26 mouse cellular contexts compared by ENCODE assay signal in the genomic region with DNA sequence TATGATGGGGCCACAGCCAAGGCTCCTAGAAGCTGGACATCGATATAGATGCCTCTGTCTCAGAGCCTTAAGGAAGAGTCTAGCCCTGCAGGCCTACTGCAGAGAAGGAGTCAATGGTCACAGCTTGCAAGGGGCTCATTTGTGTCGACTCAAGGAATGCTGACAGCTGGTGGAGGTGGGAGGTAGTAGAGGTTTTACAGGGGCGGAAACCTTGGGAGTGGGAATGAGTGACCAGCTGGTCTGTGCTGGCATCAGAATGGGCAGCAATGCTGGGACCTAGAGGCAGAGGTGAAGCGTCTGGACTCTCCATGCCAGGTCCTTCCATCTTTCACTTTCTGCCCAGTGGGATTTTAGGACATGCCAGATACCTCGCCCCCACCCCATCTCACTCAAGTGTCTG.
"Had no signal": no experiment of that assay in that cellular context is flagged by ENCODE, and none has a peak within 500 bp of the region (broad histone marks: within the 10 kb centered on the region; RNA-seq: fewer than 3 reads in every experiment).

No protein-coding gene starts in this region.

- DNase-seq: gastrocnemius, adult 2 months; gastrocnemius, postnatal 10 days; gastrocnemius, postnatal 25 days; heart, adult 2 months; heart, postnatal 10 days; kidney, adult 11 months; kidney, adult 2 months; kidney, adult 9 months; kidney, postnatal 14 days; kidney, postnatal 36 days; liver; liver, embryonic 13.5 days had no signal

- H3K9me3 ChIP-seq: heart, embryonic 13.5 days; heart, embryonic 15.5 days; hindbrain, embryonic 13.5 days; hindbrain, embryonic 15.5 days; kidney, embryonic 15.5 days; limb, embryonic 10.5 days; limb, embryonic 12.5 days; liver, embryonic 13.5 days; liver, embryonic 15.5 days had no signal

- H3K27me3 ChIP-seq: heart, embryonic 13.5 days; heart, embryonic 15.5 days; hindbrain, embryonic 13.5 days; hindbrain, embryonic 15.5 days; kidney, embryonic 15.5 days; limb, embryonic 12.5 days; liver, embryonic 15.5 days had no signal

- H3K27ac ChIP-seq: gastrocnemius, adult 2 months; heart, adult 2 months; heart, embryonic 13.5 days; heart, embryonic 15.5 days; hindbrain, embryonic 13.5 days; hindbrain, embryonic 15.5 days; hindbrain, postnatal 0 days; kidney, embryonic 15.5 days; kidney, postnatal 0 days; left cerebral cortex, adult 2 months; limb, embryonic 10.5 days; limb, embryonic 12.5 days; liver, embryonic 13.5 days; liver, embryonic 15.5 days had no signal

- H3K9ac ChIP-seq: heart, embryonic 13.5 days; heart, embryonic 15.5 days; hindbrain, embryonic 13.5 days; hindbrain, embryonic 15.5 days; kidney, embryonic 15.5 days; limb, embryonic 12.5 days; liver, embryonic 13.5 days; liver, embryonic 15.5 days had no signal

- H3K4me1 ChIP-seq: hindbrain, embryonic 13.5 days; hindbrain, embryonic 15.5 days; kidney, embryonic 15.5 days; liver, embryonic 13.5 days; liver, embryonic 15.5 days had no signal

- H3K4me2 ChIP-seq: heart, embryonic 11.5 days; heart, embryonic 13.5 days; heart, embryonic 15.5 days; hindbrain, embryonic 13.5 days; hindbrain, embryonic 15.5 days; kidney, embryonic 15.5 days; limb, embryonic 12.5 days; liver, embryonic 11.5 days; liver, embryonic 13.5 days; liver, embryonic 15.5 days had no signal

- H3K36me3 ChIP-seq: hindbrain, embryonic 13.5 days; hindbrain, embryonic 15.5 days; kidney, embryonic 15.5 days; limb, embryonic 12.5 days; liver, embryonic 13.5 days; liver, embryonic 15.5 days had no signal

- H3K4me3 ChIP-seq: gastrocnemius, adult 2 months; heart, adult 2 months; heart, embryonic 13.5 days; heart, embryonic 15.5 days; hindbrain, embryonic 13.5 days; hindbrain, embryonic 15.5 days; kidney, embryonic 15.5 days; left cerebral cortex, adult 2 months; limb, embryonic 10.5 days; limb, embryonic 12.5 days; liver, embryonic 13.5 days; liver, embryonic 15.5 days had no signal

- ATAC-seq: hindbrain, postnatal 0 days; intestine, embryonic 16.5 days had no signal
